Mouse (Mus musculus): ENCODE results near the gene Rbm33. TPM values are rescaled to one million over a fixed set of nuclear protein-coding genes. Genes with fewer than 3 reads are reported as not detected.
A peak's percentile ranks its signal among the peaks of the same experiment; 100 is the strongest.

Rbm33 gene
- polyA plus RNA-seq, 1 experiment, result 33.3 TPM

GRCm38 (mm10) chr5:28360745-28361144, 43.8 kb downstream of the Rbm33 start:
- DNase-seq (ENCODE audit: low read depth in 1 of 2, low spot score in 2 of 2), result no peak
- WGBS, result 96% methylated on average over 2 of the region's 2 CpGs
- Histone ChIP-seq H3K4me1 (ENCODE audit: control insufficient read depth, insufficient read depth, insufficient read length) (no peaks in the 10 kb centered on the region), H3K27ac (ENCODE audit: insufficient read depth, low read length) (no peak overlapping the region), H3K27me3 (ENCODE audit: control insufficient read depth, insufficient read depth, low read length) (no peaks in the 10 kb centered on the region), H3K4me3 (ENCODE audit: extremely low read depth, insufficient read depth, insufficient read length) (no peak overlapping the region), H3K36me3 (ENCODE audit: control insufficient read depth, insufficient read depth, low read length) (peaks cover 59% of the 10 kb centered on the region)
- TF ChIP-seq POLR2A (IDR thresholded peaks at IDR 0.05; ENCODE audit: low read depth, low read length), result no peak
- no peak for TF ChIP-seq CTCF (IDR thresholded peaks at IDR 0.05; ENCODE audit: extremely low read depth, insufficient read depth, insufficient read length, insufficient replicate concordance)

- no peak overlapping the region for H3K27ac ChIP-seq (ENCODE audit: insufficient read depth, low read length)
- no peak overlapping the region for H3K4me3 ChIP-seq (ENCODE audit: extremely low read depth, insufficient read depth, insufficient read length)
- H3K36me3 ChIP-seq (ENCODE audit: control insufficient read depth, insufficient read depth, low read length), result peaks cover 42% of the 10 kb centered on the region
- DNase-seq (ENCODE audit: low read depth in 1 of 2, low spot score in 2 of 2), result no peak
- H3K4me1 ChIP-seq (ENCODE audit: control insufficient read depth, insufficient read depth, insufficient read length), result no peaks in the 10 kb centered on the region
- no peak for TF ChIP-seq CTCF (IDR thresholded peaks at IDR 0.05; ENCODE audit: extremely low read depth, insufficient read depth, insufficient read length, insufficient replicate concordance)
- no peak for TF ChIP-seq POLR2A (IDR thresholded peaks at IDR 0.05; ENCODE audit: low read depth, low read length)
- WGBS, result 93% methylated on average over 2 of the region's 2 CpGs
- H3K27me3 ChIP-seq (ENCODE audit: control insufficient read depth, insufficient read depth, low read length), result no peaks in the 10 kb centered on the region
Observed at GRCm38 (mm10) chr5:28368056-28368455, 51.1 kb downstream of the Rbm33 start.

DNA sequence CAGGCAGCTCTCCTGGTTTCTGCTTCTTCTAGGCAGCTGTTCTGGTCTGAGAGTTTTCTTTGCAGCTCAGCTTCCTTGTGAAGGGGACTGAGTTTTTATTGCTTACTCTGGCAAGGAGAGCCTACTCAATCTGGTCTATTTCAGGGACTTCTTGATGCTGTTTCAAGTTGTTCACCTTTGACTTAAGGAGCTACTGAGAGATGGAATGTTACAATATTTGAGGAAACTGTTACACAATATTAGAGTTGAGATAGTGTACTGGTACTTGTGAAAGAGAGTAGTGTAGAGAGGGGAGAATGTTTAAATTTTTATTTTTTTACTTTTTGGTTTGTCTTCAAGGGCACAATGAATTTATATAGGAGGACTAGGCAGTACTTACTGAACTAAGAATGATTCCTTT, 53.9 kb downstream of the Rbm33 start:
- DNase-seq (ENCODE audit: low read depth in 1 of 2, low spot score in 2 of 2), result no peak
- no peak overlapping the region for H3K27ac ChIP-seq (ENCODE audit: insufficient read depth, low read length)
- peaks cover 24% of the 10 kb centered on the region for H3K36me3 ChIP-seq (ENCODE audit: control insufficient read depth, insufficient read depth, low read length)
- no peaks in the 10 kb centered on the region for H3K4me1 ChIP-seq (ENCODE audit: control insufficient read depth, insufficient read depth, insufficient read length)
- H3K4me3 ChIP-seq (ENCODE audit: extremely low read depth, insufficient read depth, insufficient read length), result no peak overlapping the region
- H3K27me3 ChIP-seq (ENCODE audit: control insufficient read depth, insufficient read depth, low read length), result no peaks in the 10 kb centered on the region
- TF ChIP-seq POLR2A (IDR thresholded peaks at IDR 0.05; ENCODE audit: low read depth, low read length) (no peak), CTCF (IDR thresholded peaks at IDR 0.05; ENCODE audit: extremely low read depth, insufficient read depth, insufficient read length, insufficient replicate concordance) (no peak)

GRCm38 (mm10) chr5:28372172-28372664, 55.3 kb downstream of the Rbm33 start:
- Histone ChIP-seq H3K4me1 (ENCODE audit: control insufficient read depth, insufficient read depth, insufficient read length) (no peaks in the 10 kb centered on the region), H3K4me3 (ENCODE audit: extremely low read depth, insufficient read depth, insufficient read length) (no peak overlapping the region), H3K27ac (ENCODE audit: insufficient read depth, low read length) (no peak overlapping the region), H3K36me3 (ENCODE audit: control insufficient read depth, insufficient read depth, low read length) (peaks cover 23% of the 10 kb centered on the region), H3K27me3 (ENCODE audit: control insufficient read depth, insufficient read depth, low read length) (no peaks in the 10 kb centered on the region)
- DNase-seq (ENCODE audit: low read depth in 1 of 2, low spot score in 2 of 2), result no peak
- no peak for TF ChIP-seq CTCF (IDR thresholded peaks at IDR 0.05; ENCODE audit: extremely low read depth, insufficient read depth, insufficient read length, insufficient replicate concordance)
- no peak for TF ChIP-seq POLR2A (IDR thresholded peaks at IDR 0.05; ENCODE audit: low read depth, low read length)
- WGBS, result 87% methylated on average over 1 of the region's 1 CpGs

DNA sequence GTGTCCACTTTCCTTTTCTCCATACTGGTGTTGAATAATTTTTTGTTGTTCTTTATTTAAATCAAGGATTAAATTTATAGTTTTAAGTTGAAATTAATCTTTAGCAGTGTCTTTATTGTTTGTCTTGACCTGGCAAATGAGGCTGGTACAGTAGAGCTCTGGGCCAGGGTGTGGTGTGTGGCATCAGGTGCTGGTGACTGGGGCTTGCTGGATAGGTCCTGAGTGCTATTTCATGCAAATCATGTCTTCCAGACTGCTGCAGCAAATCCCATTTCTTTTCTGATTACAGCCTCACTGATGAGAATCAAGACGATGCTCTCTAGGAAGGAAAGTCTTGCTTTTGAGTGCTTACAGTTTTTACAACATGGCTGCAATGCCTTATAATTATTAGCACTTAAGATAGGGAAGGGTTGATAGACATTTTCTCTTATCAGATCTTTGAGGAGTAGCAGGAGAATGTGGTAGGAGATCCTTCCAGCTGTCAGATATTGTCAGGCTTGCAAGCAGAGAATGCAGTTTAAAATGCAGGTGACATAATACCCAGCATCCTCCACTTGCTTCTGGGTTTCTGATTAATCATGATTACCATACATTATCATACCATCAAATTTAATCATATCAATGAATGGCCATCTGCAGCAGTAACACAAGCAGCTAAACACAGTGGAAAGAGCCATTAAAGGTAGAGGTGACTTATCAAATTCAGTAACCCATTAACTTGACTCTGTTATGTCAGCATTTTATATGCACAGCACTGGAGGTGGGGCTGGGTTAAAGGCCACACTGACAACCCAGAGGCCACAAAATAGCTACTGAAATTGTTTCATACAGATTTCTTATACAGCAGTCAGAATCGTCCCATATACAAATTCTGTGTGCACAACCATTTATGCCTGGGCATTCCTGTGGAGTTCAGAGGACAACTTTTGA, 56.8 kb downstream of the Rbm33 start:
- H3K27ac ChIP-seq (ENCODE audit: insufficient read depth, low read length), result no peak overlapping the region
- 90% methylated on average over 2 of the region's 2 CpGs for WGBS
- H3K36me3 ChIP-seq (ENCODE audit: control insufficient read depth, insufficient read depth, low read length), result peaks cover 16% of the 10 kb centered on the region

GRCm38 (mm10) chr5:28377299-28377698, 60.4 kb downstream of the Rbm33 start:
- peaks cover 11% of the 10 kb centered on the region for H3K36me3 ChIP-seq (ENCODE audit: control insufficient read depth, insufficient read depth, low read length)
- no peak overlapping the region for H3K4me3 ChIP-seq (ENCODE audit: extremely low read depth, insufficient read depth, insufficient read length)

More for the DNA sequence above, 56.8 kb downstream of the Rbm33 start:
- TF ChIP-seq POLR2A (IDR thresholded peaks at IDR 0.05; ENCODE audit: low read depth, low read length) (no peak), CTCF (IDR thresholded peaks at IDR 0.05; ENCODE audit: extremely low read depth, insufficient read depth, insufficient read length, insufficient replicate concordance) (no peak)
- no peaks in the 10 kb centered on the region for H3K4me1 ChIP-seq (ENCODE audit: control insufficient read depth, insufficient read depth, insufficient read length)
- H3K27me3 ChIP-seq (ENCODE audit: control insufficient read depth, insufficient read depth, low read length), result no peaks in the 10 kb centered on the region
- no peak for DNase-seq (ENCODE audit: low read depth in 1 of 2, low spot score in 2 of 2)
- H3K4me3 ChIP-seq (ENCODE audit: extremely low read depth, insufficient read depth, insufficient read length), result no peak overlapping the region

GRCm38 (mm10) chr5:28382289-28382688, 65.4 kb downstream of the Rbm33 start:
- no peaks in the 10 kb centered on the region for H3K4me1 ChIP-seq (ENCODE audit: control insufficient read depth, insufficient read depth, insufficient read length)
- no peak for TF ChIP-seq CTCF (IDR thresholded peaks at IDR 0.05; ENCODE audit: extremely low read depth, insufficient read depth, insufficient read length, insufficient replicate concordance)
- TF ChIP-seq POLR2A (IDR thresholded peaks at IDR 0.05; ENCODE audit: low read depth, low read length), result no peak
- no peak overlapping the region for H3K4me3 ChIP-seq (ENCODE audit: extremely low read depth, insufficient read depth, insufficient read length)
- peaks cover 17% of the 10 kb centered on the region for H3K36me3 ChIP-seq (ENCODE audit: control insufficient read depth, insufficient read depth, low read length)
- no peak overlapping the region for H3K27ac ChIP-seq (ENCODE audit: insufficient read depth, low read length)
- no peaks in the 10 kb centered on the region for H3K27me3 ChIP-seq (ENCODE audit: control insufficient read depth, insufficient read depth, low read length)
- WGBS, result 66% methylated on average over 1 of the region's 1 CpGs
- peak in 1 of 2 experiments; percentile 30 for DNase-seq (ENCODE audit: low read depth in 1 of 2, low spot score in 2 of 2)

More at GRCm38 (mm10) chr5:28377299-28377698, 60.4 kb downstream of the Rbm33 start:
- TF ChIP-seq CTCF (IDR thresholded peaks at IDR 0.05; ENCODE audit: extremely low read depth, insufficient read depth, insufficient read length, insufficient replicate concordance), result no peak
- no peak for TF ChIP-seq POLR2A (IDR thresholded peaks at IDR 0.05; ENCODE audit: low read depth, low read length)
- Histone ChIP-seq H3K27me3 (ENCODE audit: control insufficient read depth, insufficient read depth, low read length) (no peaks in the 10 kb centered on the region), H3K27ac (ENCODE audit: insufficient read depth, low read length) (no peak overlapping the region), H3K4me1 (ENCODE audit: control insufficient read depth, insufficient read depth, insufficient read length) (no peaks in the 10 kb centered on the region)
- DNase-seq (ENCODE audit: low read depth in 1 of 2, low spot score in 2 of 2), result no peak

Data from spleen, adult 2 months (tissue).